Mouse (Mus musculus): ENCODE measurements at regions not wholly inside any gene's neighbourhood (a gene's known extent, or its start where the extent isn't known, plus 50 kb on each side); places are given as distances from the start of the nearest gene placed in this dataset.

GRCm38 (mm10) chr16:68017672-68018071, 397.0 kb upstream of the Cadm2 start:
- no peak for DNase-seq (ENCODE audit: low spot score)
- 79% methylated on average over 4 of the region's 4 CpGs for WGBS
- no peak overlapping the region for H3K4me3 ChIP-seq
- no peaks in the 10 kb centered on the region for H3K4me1 ChIP-seq
- H3K9me3 ChIP-seq (replicated peaks), result no peaks in the 10 kb centered on the region
- no peak overlapping the region for H3K27ac ChIP-seq
- H3K27me3 ChIP-seq (ENCODE audit: low read depth, poor library complexity, severe bottlenecking), result no peaks in the 10 kb centered on the region
- no peaks in the 10 kb centered on the region for H3K36me3 ChIP-seq

- Histone ChIP-seq H3K9me3 (replicated peaks) (no peaks in the 10 kb centered on the region), H3K27ac (no peak overlapping the region), H3K27me3 (ENCODE audit: low read depth, poor library complexity, severe bottlenecking) (no peaks in the 10 kb centered on the region), H3K36me3 (no peaks in the 10 kb centered on the region), H3K4me3 (no peak overlapping the region), H3K4me1 (no peaks in the 10 kb centered on the region)
- DNase-seq (ENCODE audit: low spot score), result no peak
- WGBS, result 98% methylated on average over 4 of the region's 4 CpGs
These were observed 369.0 kb upstream of the Cadm2 start for GRCm38 (mm10) chr16:67989671-67990070.

GRCm38 (mm10) chr16:67976565-67976964, 355.9 kb upstream of the Cadm2 start:
- Histone ChIP-seq H3K4me1 (no peaks in the 10 kb centered on the region), H3K9me3 (replicated peaks) (no peaks in the 10 kb centered on the region), H3K27me3 (ENCODE audit: low read depth, poor library complexity, severe bottlenecking) (no peaks in the 10 kb centered on the region), H3K36me3 (no peaks in the 10 kb centered on the region), H3K4me3 (no peak overlapping the region), H3K27ac (no peak overlapping the region)
- DNase-seq (ENCODE audit: low spot score), result no peak

GRCm38 (mm10) chr16:67968311-67969145, 347.8 kb upstream of the Cadm2 start:
- Histone ChIP-seq H3K4me1 (no peaks in the 10 kb centered on the region), H3K9me3 (replicated peaks) (no peaks in the 10 kb centered on the region), H3K36me3 (no peaks in the 10 kb centered on the region), H3K4me3 (no peak overlapping the region), H3K27me3 (ENCODE audit: low read depth, poor library complexity, severe bottlenecking) (no peaks in the 10 kb centered on the region), H3K27ac (no peak overlapping the region)
- 86% methylated on average over 11 of the region's 11 CpGs for WGBS
- DNase-seq (ENCODE audit: low spot score), result no peak

- H3K27ac ChIP-seq, result no peak overlapping the region
- no peaks in the 10 kb centered on the region for H3K36me3 ChIP-seq
- H3K4me1 ChIP-seq, result no peaks in the 10 kb centered on the region
- H3K27me3 ChIP-seq (ENCODE audit: low read depth, poor library complexity, severe bottlenecking), result no peaks in the 10 kb centered on the region
- no peak for DNase-seq (ENCODE audit: low spot score)
- H3K4me3 ChIP-seq, result no peak overlapping the region
- no peaks in the 10 kb centered on the region for H3K9me3 ChIP-seq (replicated peaks)
These were observed 328.4 kb upstream of the Cadm2 start for GRCm38 (mm10) chr16:67949112-67949511.

- no peak overlapping the region for H3K27ac ChIP-seq
- H3K36me3 ChIP-seq, result no peaks in the 10 kb centered on the region
- H3K4me3 ChIP-seq, result no peak overlapping the region
- no peaks in the 10 kb centered on the region for H3K27me3 ChIP-seq (ENCODE audit: low read depth, poor library complexity, severe bottlenecking)
- DNase-seq (ENCODE audit: low spot score), result no peak
- WGBS, result 90% methylated on average over 3 of the region's 3 CpGs
- H3K9me3 ChIP-seq (replicated peaks), result no peaks in the 10 kb centered on the region
- H3K4me1 ChIP-seq, result no peaks in the 10 kb centered on the region
These were observed 323.7 kb upstream of the Cadm2 start for GRCm38 (mm10) chr16:67944406-67944805.

GRCm38 (mm10) chr16:67919175-67919574, 298.5 kb upstream of the Cadm2 start:
- DNase-seq (ENCODE audit: low spot score), result no peak
- H3K4me1 ChIP-seq, result no peaks in the 10 kb centered on the region
- no peaks in the 10 kb centered on the region for H3K27me3 ChIP-seq (ENCODE audit: low read depth, poor library complexity, severe bottlenecking)
- 94% methylated on average over 2 of the region's 2 CpGs for WGBS
- no peaks in the 10 kb centered on the region for H3K9me3 ChIP-seq (replicated peaks)
- no peak overlapping the region for H3K27ac ChIP-seq
- H3K4me3 ChIP-seq, result no peak overlapping the region
- no peaks in the 10 kb centered on the region for H3K36me3 ChIP-seq

- H3K4me1 ChIP-seq, result no peaks in the 10 kb centered on the region
- DNase-seq (ENCODE audit: low spot score), result no peak
- no peaks in the 10 kb centered on the region for H3K27me3 ChIP-seq (ENCODE audit: low read depth, poor library complexity, severe bottlenecking)
- no peak overlapping the region for H3K27ac ChIP-seq
- no peaks in the 10 kb centered on the region for H3K36me3 ChIP-seq
- H3K9me3 ChIP-seq (replicated peaks), result no peaks in the 10 kb centered on the region
- WGBS, result 95% methylated on average over 1 of the region's 1 CpGs
- no peak overlapping the region for H3K4me3 ChIP-seq
These were observed 250.8 kb upstream of the Cadm2 start for GRCm38 (mm10) chr16:67871304-67872022.

GRCm38 (mm10) chr16:67850201-67850600, 229.5 kb upstream of the Cadm2 start:
- 80% methylated on average over 2 of the region's 2 CpGs for WGBS
- no peak for DNase-seq (ENCODE audit: low spot score)
- Histone ChIP-seq H3K27me3 (ENCODE audit: low read depth, poor library complexity, severe bottlenecking) (no peaks in the 10 kb centered on the region), H3K9me3 (replicated peaks) (no peaks in the 10 kb centered on the region), H3K36me3 (no peaks in the 10 kb centered on the region), H3K4me3 (no peak overlapping the region), H3K27ac (no peak overlapping the region), H3K4me1 (no peaks in the 10 kb centered on the region)

- DNase-seq (ENCODE audit: low spot score), result no peak
- Histone ChIP-seq H3K9me3 (replicated peaks) (no peaks in the 10 kb centered on the region), H3K27ac (no peak overlapping the region), H3K36me3 (no peaks in the 10 kb centered on the region), H3K27me3 (ENCODE audit: low read depth, poor library complexity, severe bottlenecking) (no peaks in the 10 kb centered on the region), H3K4me1 (no peaks in the 10 kb centered on the region), H3K4me3 (no peak overlapping the region)
- 93% methylated on average over 5 of the region's 5 CpGs for WGBS
These were observed 223.8 kb upstream of the Cadm2 start for GRCm38 (mm10) chr16:67844481-67844880.

GRCm38 (mm10) chr16:67797236-67797635, 176.5 kb upstream of the Cadm2 start:
- no peak overlapping the region for H3K27ac ChIP-seq
- no peak overlapping the region for H3K4me3 ChIP-seq
- DNase-seq (ENCODE audit: low spot score), result no peak
- H3K9me3 ChIP-seq (replicated peaks), result no peaks in the 10 kb centered on the region
- H3K36me3 ChIP-seq, result no peaks in the 10 kb centered on the region
- no peaks in the 10 kb centered on the region for H3K4me1 ChIP-seq
- no peaks in the 10 kb centered on the region for H3K27me3 ChIP-seq (ENCODE audit: low read depth, poor library complexity, severe bottlenecking)

GRCm38 (mm10) chr16:67776091-67776490, 155.4 kb upstream of the Cadm2 start:
- Histone ChIP-seq H3K27ac (no peak overlapping the region), H3K4me3 (no peak overlapping the region), H3K36me3 (no peaks in the 10 kb centered on the region), H3K4me1 (no peaks in the 10 kb centered on the region), H3K27me3 (ENCODE audit: low read depth, poor library complexity, severe bottlenecking) (no peaks in the 10 kb centered on the region), H3K9me3 (replicated peaks) (no peaks in the 10 kb centered on the region)
- DNase-seq (ENCODE audit: low spot score), result peak; percentile 36
- WGBS, result 44% methylated on average over 3 of the region's 3 CpGs

- H3K4me1 ChIP-seq, result no peaks in the 10 kb centered on the region
- no peaks in the 10 kb centered on the region for H3K36me3 ChIP-seq
- H3K4me3 ChIP-seq, result no peak overlapping the region
- H3K27ac ChIP-seq, result no peak overlapping the region
- H3K27me3 ChIP-seq (ENCODE audit: low read depth, poor library complexity, severe bottlenecking), result no peaks in the 10 kb centered on the region
- no peak for DNase-seq (ENCODE audit: low spot score)
- H3K9me3 ChIP-seq (replicated peaks), result no peaks in the 10 kb centered on the region
- WGBS, result 59% methylated on average over 5 of the region's 5 CpGs
These were observed 148.4 kb upstream of the Cadm2 start for GRCm38 (mm10) chr16:67769114-67769513.

All from limb, embryonic 10.5 days (tissue).